Mouse (Mus musculus) fibroblast of lung, adult 2 months (primary cell): Measurements from ENCODE around the gene Psmb11.

Experiments used
- DNase-seq: peaks from one replicate; pipeline ENCODE4 v3.0.0-alpha.2; 2011; ENCODE audit warnings: low read depth

Psmb11 gene

DNA sequence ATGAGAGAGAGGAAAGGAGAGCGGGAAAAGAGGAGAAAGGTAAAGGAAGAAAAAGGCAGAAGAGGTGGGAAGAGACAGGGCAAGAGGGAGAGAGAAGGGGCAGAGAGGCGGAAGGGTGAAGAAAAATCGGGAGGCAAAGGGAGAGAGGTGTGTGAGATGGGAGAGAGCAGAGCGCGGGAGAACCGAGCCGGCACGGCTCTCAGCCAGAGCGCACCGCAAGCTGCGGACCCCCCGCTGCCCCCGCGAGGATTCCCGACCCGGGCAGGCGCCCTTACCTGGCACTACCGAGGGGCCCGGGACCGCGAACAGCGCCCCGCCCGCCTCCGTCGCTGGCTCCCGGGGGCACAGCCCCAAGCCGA lies 19.7 kb downstream of the Psmb11 start, which contains the start of gene Gm17606:
Gene Gm17606 (plus strand): TSS at position 7 of the 359 bp plus-strand sequence.
- DNase-seq, result no peak

- peak; percentile 37 for DNase-seq
These were observed 20.2 kb downstream of the Psmb11 start, which contains the start of gene Cdh24 for GRCm38 (mm10) chr14:54641305-54641969. Gene Cdh24 (minus strand): TSS chr14:54641364.

DNA sequence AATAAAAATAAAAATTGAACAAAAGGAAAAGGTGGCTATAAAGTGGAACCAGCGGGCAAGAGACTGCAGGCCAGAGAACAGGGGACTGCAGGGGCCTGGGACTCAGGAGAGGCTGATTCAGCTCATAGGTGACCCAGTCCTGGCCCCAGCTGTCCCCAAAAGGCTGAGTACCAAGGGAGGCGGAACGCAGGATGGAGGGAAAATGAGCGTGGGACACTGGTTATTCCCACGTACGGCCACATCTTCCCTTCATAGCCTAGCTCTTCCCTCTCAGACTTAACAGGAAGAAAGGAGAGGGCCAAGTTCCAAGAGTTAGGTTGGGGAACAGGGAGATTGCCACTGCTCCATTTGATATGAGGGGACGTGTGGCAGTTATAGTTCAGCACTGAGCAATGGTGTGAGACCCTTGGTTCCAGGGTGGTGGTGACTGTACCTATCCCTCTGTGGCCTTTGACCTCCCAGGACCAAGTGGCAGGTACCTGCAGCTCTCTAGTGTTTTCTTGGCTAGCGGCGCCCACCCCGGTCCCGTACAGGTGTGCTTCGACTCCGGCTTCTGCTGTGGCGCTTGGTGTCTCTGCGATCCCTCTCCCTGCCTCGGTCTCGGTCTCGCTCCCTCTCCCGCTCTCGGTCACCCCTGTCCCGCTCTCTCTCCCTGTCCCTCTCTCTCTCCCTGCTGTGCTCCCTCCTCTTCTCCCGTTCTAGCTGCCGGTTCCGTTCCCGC lies 21.2 kb downstream of the Psmb11 start:
- DNase-seq, result no peak

- no peak for DNase-seq
These were observed 21.8 kb downstream of the Psmb11 start for GRCm38 (mm10) chr14:54643011-54643410.

GRCm38 (mm10) chr14:54644294-54644693 lies 23.1 kb downstream of the Psmb11 start:
- DNase-seq, result no peak

DNA sequence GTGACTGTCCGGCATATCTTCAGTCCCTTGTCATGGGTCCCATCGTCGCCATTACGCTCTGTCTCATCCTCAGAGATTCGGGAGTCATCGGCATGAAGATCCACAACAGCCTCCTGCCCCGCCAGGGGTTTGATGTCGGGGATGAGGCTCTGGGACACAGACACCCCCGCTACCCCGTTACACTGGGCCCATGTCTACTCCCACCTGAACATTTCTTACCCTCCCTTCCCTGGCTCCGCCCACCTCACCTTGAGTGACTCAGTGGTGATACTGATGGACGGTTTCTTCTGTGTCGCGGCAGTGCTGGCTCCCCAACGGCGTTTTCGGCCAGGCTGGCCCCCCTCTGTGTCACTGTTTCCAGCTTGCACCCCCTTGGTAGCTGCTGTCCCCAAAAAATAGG lies 25.2 kb downstream of the Psmb11 start:
- DNase-seq, result no peak

GRCm38 (mm10) chr14:54646898-54647636 lies 25.8 kb downstream of the Psmb11 start:
- DNase-seq, result no peak

- no peak for DNase-seq
These were observed 26.7 kb downstream of the Psmb11 start for GRCm38 (mm10) chr14:54647900-54648299.

GRCm38 (mm10) chr14:54650621-54651454 lies 29.6 kb downstream of the Psmb11 start:
- DNase-seq, result peak; percentile 73

GRCm38 (mm10) chr14:54651556-54651955 lies 30.3 kb downstream of the Psmb11 start:
- no peak for DNase-seq

GRCm38 (mm10) chr14:54652787-54653186 lies 31.6 kb downstream of the Psmb11 start:
- no peak for DNase-seq

- peak; percentile 83 for DNase-seq
These were observed 32.3 kb downstream of the Psmb11 start for GRCm38 (mm10) chr14:54653496-54653895.

DNA sequence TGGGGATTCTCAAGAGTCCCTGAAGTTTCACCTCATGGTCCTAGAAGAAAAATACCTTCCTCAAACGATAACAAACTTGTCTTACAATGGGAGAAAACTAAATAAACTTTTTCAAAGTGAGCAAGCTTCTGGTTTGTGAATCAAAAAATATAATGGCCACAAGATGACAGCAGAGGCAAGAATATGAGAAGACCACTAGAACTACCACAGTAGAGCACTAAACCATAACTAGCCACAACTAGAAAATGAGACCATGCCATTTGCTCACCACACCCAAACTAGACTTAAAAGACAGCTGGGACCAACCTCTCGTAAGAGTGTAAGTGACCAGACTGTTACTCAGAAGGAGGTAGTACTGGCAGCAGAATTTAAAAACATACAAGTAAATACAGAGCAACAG lies 38.8 kb downstream of the Psmb11 start:
- DNase-seq, result no peak

GRCm38 (mm10) chr14:54664477-54665222 lies 43.4 kb downstream of the Psmb11 start:
- DNase-seq, result no peak

DNA sequence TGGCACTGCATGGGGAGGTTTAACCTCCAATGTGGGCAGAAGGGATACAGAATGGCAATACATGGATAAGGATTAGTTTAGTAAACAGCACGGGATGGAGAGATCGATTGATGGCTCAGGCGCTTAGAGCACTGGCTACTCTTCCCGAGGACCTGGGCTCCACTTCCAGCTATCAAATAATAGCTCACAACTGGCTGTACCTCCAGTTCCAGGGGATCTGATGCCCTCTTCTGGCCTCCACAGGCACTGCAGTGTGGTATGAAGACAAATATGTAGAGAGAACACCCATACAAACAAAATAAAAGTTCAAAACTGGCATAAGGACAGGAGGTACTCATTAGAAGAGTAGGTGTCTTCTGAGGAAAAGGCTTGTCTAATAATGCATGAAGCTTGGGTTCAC lies 48.1 kb downstream of the Psmb11 start:
- no peak for DNase-seq

DNA sequence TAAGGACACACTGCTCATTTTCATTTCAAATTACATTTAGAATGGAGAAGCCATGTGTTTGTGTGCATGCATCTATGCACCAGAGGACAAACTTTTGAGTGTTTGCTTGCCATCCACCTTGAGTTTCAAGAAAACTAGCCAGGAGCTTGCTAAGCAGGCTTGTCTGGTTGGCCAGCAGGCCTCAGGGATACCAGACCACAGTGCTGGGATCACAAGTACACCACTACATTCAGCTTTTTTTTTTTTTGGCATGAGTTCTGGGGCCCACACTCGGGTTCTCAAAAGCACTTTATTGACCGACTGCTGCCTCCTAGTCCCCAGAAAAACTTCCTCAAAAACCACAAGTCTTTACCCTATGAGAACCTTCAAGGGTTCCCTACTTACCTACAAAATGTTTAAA lies 53.1 kb downstream of the Psmb11 start:
- DNase-seq, result no peak

DNA sequence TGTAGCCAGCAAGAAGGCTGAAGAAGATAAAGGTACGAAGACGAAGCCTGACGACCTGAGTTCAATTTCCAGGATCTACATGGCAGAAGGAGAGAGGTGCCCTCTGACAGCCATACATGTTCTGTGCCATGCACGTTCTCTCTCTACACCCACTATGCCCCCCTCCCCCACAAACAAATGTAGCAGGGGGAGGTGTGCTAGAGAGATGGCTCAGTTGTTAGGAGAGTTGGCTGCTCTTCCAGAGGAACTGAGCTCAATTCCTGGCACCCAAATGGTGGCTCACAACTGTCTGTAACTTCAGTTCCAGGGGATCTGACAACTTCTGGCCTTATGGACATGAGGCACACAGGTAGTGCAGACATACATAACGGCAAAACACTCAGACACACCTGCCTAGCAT lies 55.1 kb downstream of the Psmb11 start:
- no peak for DNase-seq

GRCm38 (mm10) chr14:54678657-54679304 lies 57.5 kb downstream of the Psmb11 start:
- no peak for DNase-seq
